Mouse (Mus musculus): Measurements from ENCODE around the gene Tceal6. TPM values are rescaled to one million over a fixed set of nuclear protein-coding genes. Genes with fewer than 3 reads are reported as not detected.
"Not testable (repeated sequence)": the region's sequence is repeated elsewhere in the genome, so short reads cannot be mapped to it uniquely, and the experiment has no call there.

The Tceal6 gene
- polyA plus RNA-seq (2012; rRNA removed) = not detected in 2 replicates

DNA sequence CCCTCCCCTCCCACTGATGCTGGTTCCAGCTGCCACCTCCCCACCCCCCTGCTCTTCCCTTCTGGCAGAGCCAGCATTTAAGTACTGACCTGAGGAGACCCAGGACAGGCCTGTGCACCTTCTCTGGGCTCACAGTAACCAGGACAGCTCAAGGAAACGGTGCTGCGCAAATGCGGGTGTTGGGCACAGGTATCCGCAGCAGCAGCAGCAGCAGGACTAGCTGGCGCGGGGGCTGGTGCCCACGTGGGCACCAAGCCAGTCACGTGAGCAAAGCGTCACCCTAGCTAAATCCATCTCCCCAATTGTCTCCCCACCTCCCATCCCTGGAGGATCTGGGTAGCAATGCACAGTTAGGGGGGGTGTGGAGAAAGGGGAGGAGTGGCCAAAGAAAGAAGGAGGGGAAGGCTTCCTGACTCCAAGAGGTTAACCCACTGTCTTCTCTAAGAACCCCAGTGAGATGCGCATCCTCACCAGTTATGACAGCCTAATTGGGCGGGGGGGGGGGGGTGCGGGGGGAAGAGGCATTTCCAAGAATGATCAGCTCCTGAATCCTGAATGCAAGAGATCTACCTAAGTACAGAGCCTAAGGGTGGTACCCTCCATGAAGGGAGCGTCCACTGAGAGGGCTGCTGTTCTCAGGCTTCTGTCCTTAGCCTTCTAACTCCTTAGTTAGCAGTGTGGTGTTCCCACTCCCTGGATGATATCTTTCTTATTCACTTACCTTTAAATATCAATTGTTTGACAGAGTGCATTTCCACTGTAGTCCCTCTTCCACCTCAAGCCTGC, at the start of gene Tceal6:
Tceal6 (minus strand) TSS at position 252 of the 786 bp plus-strand sequence.
- Histone ChIP-seq H3K36me3 (ENCODE audit: control insufficient read depth, insufficient read depth, low read length) (no peaks in the 10 kb centered on the region), H3K27ac (ENCODE audit: control insufficient read depth, insufficient read depth, low read length) (no peak within 1 kb of the TSS), H3K4me1 (replicated peaks; ENCODE audit: control insufficient read depth, insufficient read depth, low read length) (no peaks in the 10 kb centered on the region), H3K27me3 (ENCODE audit: control insufficient read depth, insufficient read depth, low read length) (no peaks in the 10 kb centered on the region), H3K4me3 (ENCODE audit: control insufficient read depth, insufficient read depth, low read length) (no peak within 1 kb of the TSS)
- TF ChIP-seq POLR2A (IDR thresholded peaks at IDR 0.05; ENCODE audit: control insufficient read depth, extremely low read depth, insufficient read depth, low read length, poor library complexity) = no peak
- no peak for TF ChIP-seq CTCF (IDR thresholded peaks at IDR 0.05; ENCODE audit: borderline replicate concordance, control insufficient read depth, extremely low read depth, insufficient read depth, low read length, poor library complexity)
- no peak for DNase-seq
- WGBS = 26% methylated on average over 11 of the region's 13 CpGs

DNA sequence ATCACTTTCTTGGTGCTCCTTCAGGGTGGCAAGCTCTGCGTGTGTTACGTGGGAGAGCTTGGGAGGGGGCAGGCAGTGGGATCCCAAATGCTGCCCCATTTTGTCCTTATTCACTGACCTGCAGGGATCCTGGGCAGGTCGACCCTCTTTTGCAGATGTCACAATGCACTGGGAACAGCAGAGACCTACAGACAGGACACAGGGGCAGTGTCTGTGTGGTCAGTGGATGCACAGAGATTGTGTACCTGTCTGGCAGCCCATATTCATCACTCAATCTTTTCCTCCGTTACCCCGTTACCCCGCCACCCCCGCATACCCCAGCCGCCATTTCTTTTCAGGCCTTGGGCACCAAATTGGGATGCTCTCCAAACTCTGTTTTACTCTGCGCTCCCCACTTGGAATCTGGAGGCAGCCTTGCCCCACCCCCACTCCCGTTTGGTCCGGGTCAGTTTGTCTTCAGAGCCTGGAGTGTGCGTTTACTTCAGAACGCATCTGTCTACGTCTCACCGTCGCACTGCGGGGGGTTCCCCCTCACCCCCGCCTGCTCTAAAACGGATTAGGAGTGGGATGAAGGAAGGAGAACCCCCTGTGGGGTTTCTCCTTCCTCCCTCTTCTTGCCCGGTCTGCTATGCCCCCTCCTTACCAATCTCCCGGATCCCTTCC, 583 bp downstream of the Tceal6 start:
- not testable (repeated sequence) for H3K27me3 ChIP-seq (ENCODE audit: control insufficient read depth, insufficient read depth, low read length); H3K4me1 ChIP-seq (replicated peaks; ENCODE audit: control insufficient read depth, insufficient read depth, low read length); DNase-seq; H3K27ac ChIP-seq (ENCODE audit: control insufficient read depth, insufficient read depth, low read length); H3K36me3 ChIP-seq (ENCODE audit: control insufficient read depth, insufficient read depth, low read length); H3K4me3 ChIP-seq (ENCODE audit: control insufficient read depth, insufficient read depth, low read length)
- 14% methylated on average over 21 of the region's 21 CpGs for WGBS

- H3K27ac ChIP-seq (ENCODE audit: control insufficient read depth, insufficient read depth, low read length) = not testable (repeated sequence)
- no CpG with 5 or more reads among the region's 6 CpGs for WGBS
Measured at GRCm38 (mm10) chrX:135189924-135190323, 20.6 kb downstream of the Tceal6 start.

DNA sequence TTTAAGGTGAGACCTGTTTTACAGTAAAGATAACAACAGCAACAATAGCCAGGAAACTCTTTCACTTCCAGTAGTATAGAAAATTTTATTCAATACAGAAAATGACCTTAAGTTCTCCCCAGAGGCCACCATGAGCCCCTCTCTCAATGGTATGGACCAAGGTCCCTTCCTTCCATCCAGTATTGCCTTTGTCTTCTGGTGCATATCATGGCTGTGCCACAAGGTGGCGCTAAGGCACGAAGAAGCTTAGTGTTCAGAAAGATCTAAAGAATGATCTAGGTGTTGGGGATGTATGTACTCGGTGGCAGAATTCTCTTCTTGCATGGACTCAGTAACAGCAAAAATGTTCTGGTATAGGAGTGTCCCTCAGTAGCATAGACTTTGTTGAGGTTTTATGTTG, 21.8 kb downstream of the Tceal6 start:
- not testable (repeated sequence) for H3K27me3 ChIP-seq (ENCODE audit: control insufficient read depth, insufficient read depth, low read length); DNase-seq; H3K4me1 ChIP-seq (replicated peaks; ENCODE audit: control insufficient read depth, insufficient read depth, low read length); H3K27ac ChIP-seq (ENCODE audit: control insufficient read depth, insufficient read depth, low read length); H3K4me3 ChIP-seq (ENCODE audit: control insufficient read depth, insufficient read depth, low read length); H3K36me3 ChIP-seq (ENCODE audit: control insufficient read depth, insufficient read depth, low read length)
- WGBS = no CpG with 5 or more reads among the region's 3 CpGs

More at GRCm38 (mm10) chrX:135189924-135190323, 20.6 kb downstream of the Tceal6 start:
- not testable (repeated sequence) for DNase-seq; H3K27me3 ChIP-seq (ENCODE audit: control insufficient read depth, insufficient read depth, low read length); H3K4me3 ChIP-seq (ENCODE audit: control insufficient read depth, insufficient read depth, low read length); H3K4me1 ChIP-seq (replicated peaks; ENCODE audit: control insufficient read depth, insufficient read depth, low read length); H3K36me3 ChIP-seq (ENCODE audit: control insufficient read depth, insufficient read depth, low read length)

DNA sequence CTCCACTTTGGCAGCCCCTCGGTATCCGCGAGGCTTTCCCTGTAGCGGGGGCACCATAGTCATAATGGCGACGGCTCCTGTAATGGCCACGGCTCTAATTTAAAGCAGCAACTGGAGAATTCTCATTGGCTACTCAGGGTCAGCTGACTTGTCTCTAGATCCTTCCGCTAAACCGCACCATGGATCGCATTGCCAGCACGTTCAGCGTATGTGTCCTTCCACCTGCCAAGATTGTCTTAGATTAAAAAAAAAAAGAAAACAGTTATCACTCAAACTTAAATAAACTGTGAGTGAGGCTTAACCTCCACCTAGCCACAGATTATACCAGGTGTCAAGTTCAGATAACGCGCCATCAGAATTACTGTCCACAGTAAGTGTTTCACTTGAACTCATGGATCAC, 33.0 kb downstream of the Tceal6 start, which contains the start of gene Gm15023:
Gm15023 (minus strand) TSS at position 101 of the 400 bp plus-strand sequence.
- H3K36me3 ChIP-seq (ENCODE audit: control insufficient read depth, insufficient read depth, low read length); H3K27me3 ChIP-seq (ENCODE audit: control insufficient read depth, insufficient read depth, low read length); DNase-seq; H3K4me1 ChIP-seq (replicated peaks; ENCODE audit: control insufficient read depth, insufficient read depth, low read length); H3K4me3 ChIP-seq (ENCODE audit: control insufficient read depth, insufficient read depth, low read length); H3K27ac ChIP-seq (ENCODE audit: control insufficient read depth, insufficient read depth, low read length): not testable (repeated sequence)
- 97% methylated on average over 5 of the region's 14 CpGs for WGBS

Other genes starting within 250 kb of the Tceal6 start
- gene Nxf2, start 245.9 kb downstream of the Tceal6 start, polyA plus RNA-seq (2012; rRNA removed) = 0.11 TPM in 1 of 2 replicates, not detected in the other
- 0.47 and 0.77 TPM in 2 replicates for gene Zmat1, start 201.5 kb downstream of the Tceal6 start, polyA plus RNA-seq (2012; rRNA removed)
- gene Gm15023, start 33.1 kb downstream of the Tceal6 start, polyA plus RNA-seq (2012; rRNA removed) = not detected in 2 replicates
- gene Pramel3, start 91.6 kb upstream of the Tceal6 start, polyA plus RNA-seq (2012; rRNA removed) = not detected in 2 replicates
- not detected in 2 replicates for gene Gm5128, start 162.6 kb upstream of the Tceal6 start, polyA plus RNA-seq (2012; rRNA removed)
- gene Gm7903, start 223.1 kb upstream of the Tceal6 start, polyA plus RNA-seq (2012; rRNA removed) = not detected in 2 replicates